Mouse (Mus musculus) MEL (cell line): ENCODE results near the gene Arhgef39. TPM values are rescaled to one million over a fixed set of nuclear protein-coding genes. Genes with fewer than 3 reads are reported as not detected.

ENCODE experiments used
- DNase-seq: peaks from one replicate; pipeline ENCODE4 v3.0.0; 2011; ENCODE audit warnings: low read depth, low spot score
- H3K27ac ChIP-seq: 2 replicates; pipeline ENCODE4 v1.5.1; 2012; ENCODE audit warnings: low read depth, mild to moderate bottlenecking, control low read depth, low read length, moderate library complexity; ENCODE audit not compliant: control insufficient read depth
- H3K27me3 ChIP-seq, 2 experiments: fragments of 150-350 bp in 1 of 2; sonication (generic) in 1 of 2; 2 replicates each; pipeline ENCODE4 v1.6.1; 2012; ENCODE audit warnings: low read length in 2 of 2, mild to moderate bottlenecking in 2 of 2, improper control_type of control experiment in 1 of 2, moderate library complexity in 1 of 2; ENCODE audit not compliant: insufficient read depth in 2 of 2, control insufficient read depth in 1 of 2
- H3K36me3 ChIP-seq, 2 experiments: 2 replicates each; pipeline ENCODE4 v1.6.1; 2012 to 2014; ENCODE audit warnings: low read length in 2 of 2, improper control_type of control experiment in 1 of 2, inconsistent platforms in 1 of 2, mild to moderate bottlenecking in 1 of 2; ENCODE audit not compliant: insufficient read depth in 2 of 2, control insufficient read depth in 1 of 2
- H3K4me1 ChIP-seq, 2 experiments: fragments of 150-350 bp in 1 of 2; sonication (generic) in 1 of 2; 2 replicates each; pipeline ENCODE4 v1.6.1; 2012; ENCODE audit warnings: low read length in 2 of 2, improper control_type of control experiment in 1 of 2, mild to moderate bottlenecking in 1 of 2; ENCODE audit not compliant: insufficient read depth in 2 of 2, control insufficient read depth in 1 of 2
- H3K4me3 ChIP-seq, 2 experiments: fragments of 150-350 bp in 1 of 2; sonication (generic) in 1 of 2; 2 replicates each; pipeline ENCODE4 v1.5.1; 2012; ENCODE audit warnings: low read depth in 2 of 2, low read length in 2 of 2, mild to moderate bottlenecking in 2 of 2, moderate library complexity in 2 of 2, control low read depth in 1 of 2, improper control_type of control experiment in 1 of 2; ENCODE audit not compliant: control insufficient read depth in 1 of 2, insufficient read depth in 1 of 2
- H3K79me2 ChIP-seq: 2 replicates; pipeline ENCODE4 v1.6.1; 2012; ENCODE audit warnings: mild to moderate bottlenecking, low read length, moderate library complexity; ENCODE audit not compliant: control insufficient read depth, poor library complexity, insufficient read depth
- H3K9ac ChIP-seq: 2 replicates; pipeline ENCODE4 v1.6.1; 2012; ENCODE audit warnings: low read depth, mild to moderate bottlenecking, control low read depth, low read length, moderate library complexity; ENCODE audit not compliant: control insufficient read depth, poor library complexity, severe bottlenecking
- H3K9me3 ChIP-seq: fragments of 150-350 bp; sonication (generic); replicated peaks from 2 replicates; pipeline ENCODE4 v1.6.1; 2012; ENCODE audit warnings: mild to moderate bottlenecking, low read length, improper control_type of control experiment, moderate library complexity; ENCODE audit not compliant: insufficient read depth
- CHD2 ChIP-seq: IDR thresholded peaks from 2 replicates; pipeline ENCODE4 v1.6.1; 2011; ENCODE audit warnings: low read length, improper control_type of control experiment
- EP300 ChIP-seq, 2 experiments: IDR thresholded peaks; 2 replicates each; pipeline ENCODE4 v1.6.1; 2011; ENCODE audit warnings: improper control_type of control experiment in 2 of 2, low read length in 2 of 2, low read depth in 1 of 2, mild to moderate bottlenecking in 1 of 2
- ETS1 ChIP-seq: IDR thresholded peaks from 2 replicates; pipeline ENCODE4 v1.6.1; 2012; ENCODE audit warnings: low read depth, mild to moderate bottlenecking, inconsistent platforms, low read length, improper control_type of control experiment, moderate library complexity
- GABPA ChIP-seq: IDR thresholded peaks from 2 replicates; pipeline ENCODE4 v1.6.1; 2012; ENCODE audit warnings: low read depth, mild to moderate bottlenecking, inconsistent platforms, low read length, improper control_type of control experiment, moderate library complexity
- GATA1 ChIP-seq: IDR thresholded peaks from 2 replicates; pipeline ENCODE4 v1.6.1; 2011; ENCODE audit warnings: low read depth, low read length, improper control_type of control experiment
- MXI1 ChIP-seq: IDR thresholded peaks from 2 replicates; pipeline ENCODE4 v1.6.1; 2011; ENCODE audit warnings: mild to moderate bottlenecking, low read depth, low read length, improper control_type of control experiment
- NELFE ChIP-seq: IDR thresholded peaks from 2 replicates; pipeline ENCODE4 v1.6.1; 2011; ENCODE audit warnings: low read depth, low read length, improper control_type of control experiment
- POLR2AphosphoS2 ChIP-seq: IDR thresholded peaks from 2 replicates; pipeline ENCODE4 v1.6.1; 2011; ENCODE audit warnings: low read length, improper control_type of control experiment
- RCOR1 ChIP-seq: IDR thresholded peaks from 2 replicates; pipeline ENCODE4 v1.6.1; 2012; ENCODE audit warnings: low read depth, mild to moderate bottlenecking, inconsistent platforms, low read length, improper control_type of control experiment
- SIN3A ChIP-seq: IDR thresholded peaks from 2 replicates; pipeline ENCODE4 v1.6.1; 2012; ENCODE audit warnings: low read length, improper control_type of control experiment, inconsistent platforms
- TBP ChIP-seq: IDR thresholded peaks from 2 replicates; pipeline ENCODE4 v1.8.0; 2011; ENCODE audit warnings: low read depth, low read length, improper control_type of control experiment
- ZMIZ1 ChIP-seq: IDR thresholded peaks from 2 replicates; pipeline ENCODE4 v1.6.1; 2012; ENCODE audit warnings: low read depth, mild to moderate bottlenecking, inconsistent platforms, low read length, improper control_type of control experiment, moderate library complexity
- polyA plus RNA-seq, 2 experiments: library from polyadenylated mRNA; stranded (reverse) in 1 of 2; unstranded in 1 of 2; fragments of >175 nt in 1 of 2; fragments of >200 nt in 1 of 2; gene quantifications; 2 replicates each; pipeline versions ENCODE4 v1.2.1 to v1.2.4; 2012; ENCODE audit warnings: low replicate concordance in 2 of 2, low read depth in 1 of 2; ENCODE audit not compliant: insufficient read length in 2 of 2, insufficient read depth in 1 of 2, missing spikeins in 1 of 2
- total RNA-seq: library from RNA; depleted of rRNA; stranded (reverse); fragments of 300-350 nt; gene quantifications from 2 replicates; pipeline ENCODE4 v1.2.3, GENCODE M21; 2012

Arhgef39 gene
- total and polyA plus RNA-seq, 3 experiments: 26.3 to 56.7 TPM; not detected in 1

- TF ChIP-seq POLR2AphosphoS2: no peak
- peak; percentile 96 for TF ChIP-seq CHD2
- TF ChIP-seq, all 39 proteins: peak for 1
- no peaks in the 10 kb centered on the region for H3K79me2 ChIP-seq
- H3K27ac ChIP-seq: no peak overlapping the region
- H3K36me3 ChIP-seq: peaks cover 0 to 11% of the 10 kb centered on the region in 2 experiments; a peak in 2 of 4 replicates
- H3K9me3 ChIP-seq: no peaks in the 10 kb centered on the region
- H3K9ac ChIP-seq: no peak overlapping the region
- no peak overlapping the region for H3K4me3 ChIP-seq
- H3K27me3 ChIP-seq: peaks cover 0 to 4% of the 10 kb centered on the region in 2 experiments; a peak in 2 of 4 replicates
- peaks cover 0 to 13% of the 10 kb centered on the region in 2 experiments for H3K4me1 ChIP-seq
- peak; percentile 80 for DNase-seq
Measured at GRCm38 (mm10) chr4:43519956-43520355, 20.5 kb upstream of the Arhgef39 start.

- Histone ChIP-seq H3K4me1 (peaks cover 0 to 13% of the 10 kb centered on the region in 2 experiments), H3K9me3 (no peaks in the 10 kb centered on the region), H3K4me3 (no peak overlapping the region), H3K36me3 (peaks cover 0 to 11% of the 10 kb centered on the region in 2 experiments; a peak in 2 of 4 replicates), H3K79me2 (no peaks in the 10 kb centered on the region), H3K27me3 (peaks cover 0 to under 1% of the 10 kb centered on the region in 2 experiments; a peak in 1 of 4 replicates), H3K27ac (no peak overlapping the region), H3K9ac (no peak overlapping the region)
- no peak for TF ChIP-seq RCOR1
- no peak for DNase-seq
Measured at GRCm38 (mm10) chr4:43519551-43519950, 20.1 kb upstream of the Arhgef39 start.

- TF ChIP-seq TBP (peak; percentile 96), POLR2AphosphoS2 (no peak), NELFE (no peak), EP300 (IDR thresholded peaks at IDR 0.05; ENCODE audit: low read depth in 1 of 2, low read length in 2 of 2) (peak; percentile 25 to 37; a peak in 2 of 4 replicates), RCOR1 (peak; percentile 74; the same call in 1 of the 2 replicates), ZMIZ1 (no peak), SIN3A (peak; percentile 50), MXI1 (0 out of 2 replicates have a peak, but pooled peaks have one; percentile 14), GABPA (no peak), ETS1 (peak; percentile 82), GATA1 (peak; percentile 71)
- TF ChIP-seq, all 39 proteins: peak for 7
- H3K9me3 ChIP-seq: no peaks in the 10 kb centered on the region
- no peaks in the 10 kb centered on the region for H3K27me3 ChIP-seq
Measured at GRCm38 (mm10) chr4:43515764-43516708, 16.5 kb upstream of the Arhgef39 start.

More at GRCm38 (mm10) chr4:43515764-43516708, 16.5 kb upstream of the Arhgef39 start:
- peaks cover 0 to 11% of the 10 kb centered on the region in 2 experiments; a peak in 2 of 4 replicates for H3K36me3 ChIP-seq
- no peak overlapping the region for H3K9ac ChIP-seq
- no peaks in the 10 kb centered on the region for H3K79me2 ChIP-seq
- peak; percentile 51 for DNase-seq
- H3K27ac ChIP-seq: no peak overlapping the region
- H3K4me1 ChIP-seq: peaks cover 0 to 13% of the 10 kb centered on the region in 2 experiments
- H3K4me3 ChIP-seq: no peak overlapping the region
